Mouse (Mus musculus) liver, adult 2 months (tissue): ENCODE data around the gene Plekha6.

Experiments used
- CTCF ChIP-seq: fragments of 200-500 bp; IDR thresholded peaks from 2 replicates; pipeline ENCODE4 v1.5.1; 2011; ENCODE audit warnings: low read depth, low read length, control low read depth
- POLR2A ChIP-seq: fragments of 200-500 bp; IDR thresholded peaks from 2 replicates; pipeline ENCODE4 v1.6.1; 2011; ENCODE audit warnings: low read length, control low read depth; ENCODE audit not compliant: insufficient read depth; ENCODE audit errors: extremely low read depth

DNA sequence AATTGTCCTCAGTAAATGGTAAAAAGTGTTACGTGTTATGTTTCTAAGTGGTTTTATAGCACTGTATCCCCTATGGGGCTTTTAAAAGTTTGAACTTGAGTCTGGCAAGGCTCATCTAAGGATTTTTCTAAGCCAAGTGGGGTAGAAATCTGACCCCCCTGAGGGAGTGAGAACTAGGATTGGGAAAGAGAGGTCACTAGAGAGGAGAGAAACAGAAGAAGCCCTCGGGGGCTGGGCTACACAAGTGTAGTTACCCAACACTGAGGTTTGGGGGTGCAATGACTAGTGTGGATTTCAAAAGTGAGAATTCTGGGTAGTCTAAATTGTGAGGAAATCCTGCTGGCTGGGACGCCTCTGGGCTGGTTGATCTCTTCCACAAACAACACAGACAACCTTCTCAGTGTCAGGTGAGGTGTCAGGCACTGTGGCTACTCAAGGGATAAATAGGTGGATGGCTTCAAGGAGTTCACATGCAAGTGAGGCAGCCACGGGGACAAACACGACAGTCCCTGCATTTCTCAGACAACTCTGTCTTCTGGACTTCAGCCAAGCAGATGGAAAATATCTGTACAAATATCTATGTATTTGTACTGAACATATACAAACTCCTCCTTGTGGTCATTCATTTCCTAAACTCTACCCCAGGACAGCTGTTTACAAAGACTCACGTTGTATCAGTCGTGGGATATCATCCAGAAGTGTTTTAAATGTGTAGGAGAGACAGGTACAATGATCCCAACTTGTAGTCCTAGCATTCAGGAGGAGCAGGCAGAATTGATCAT lies 43.9 kb upstream of the Plekha6 start:
- TF ChIP-seq CTCF (no peak), POLR2A (no peak)
